Mouse (Mus musculus): ENCODE measurements around the gene Peak1. TPM values are rescaled to one million over a fixed set of nuclear protein-coding genes. Genes with fewer than 3 reads are reported as not detected.

Peak1 gene
- total RNA-seq, 2 experiments from 2014 or later = 10.8 to 18.2 TPM

DNA sequence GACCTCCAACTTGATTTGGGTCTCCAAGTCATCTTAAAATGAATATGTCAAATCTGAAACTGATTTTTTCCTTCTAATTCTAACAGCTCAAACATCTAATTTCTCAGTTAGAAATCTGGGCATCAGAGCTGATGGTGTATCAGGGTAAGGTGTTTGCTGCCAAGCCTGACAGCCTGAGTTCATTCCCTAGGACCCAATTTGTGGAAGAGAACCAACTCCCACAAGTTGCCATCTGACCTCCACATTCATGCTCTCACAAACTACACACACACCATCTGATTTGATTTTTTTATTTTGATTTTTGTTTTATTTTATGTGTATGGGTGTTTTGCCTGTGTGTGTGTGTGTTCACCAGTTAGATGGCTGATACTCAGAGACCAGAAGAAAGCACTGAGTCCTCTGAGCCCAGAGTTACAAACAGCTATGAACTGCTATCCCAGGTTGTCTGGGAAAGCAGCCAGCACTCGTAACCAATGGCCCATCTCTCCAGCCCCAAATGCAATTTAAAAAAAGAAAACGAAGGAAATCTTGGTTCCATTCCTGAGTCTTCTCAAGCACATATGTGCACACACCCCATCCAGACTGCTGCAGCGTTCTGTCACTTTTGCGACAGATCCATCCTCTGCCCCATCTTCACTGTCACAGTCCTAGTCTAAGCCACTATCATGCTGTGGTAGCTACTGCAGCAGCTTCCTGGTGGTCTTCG is 18.1 kb upstream of the Peak1 start:
- DNase-seq = peak; percentile 40
- H3K27ac ChIP-seq = no peak overlapping the region
- H3K4me3 ChIP-seq = no peak overlapping the region
- intact Hi-C loops (cut with DNase I) = no loop called here
- no peak for TF ChIP-seq CTCF (IDR thresholded peaks at IDR 0.05)

DNA sequence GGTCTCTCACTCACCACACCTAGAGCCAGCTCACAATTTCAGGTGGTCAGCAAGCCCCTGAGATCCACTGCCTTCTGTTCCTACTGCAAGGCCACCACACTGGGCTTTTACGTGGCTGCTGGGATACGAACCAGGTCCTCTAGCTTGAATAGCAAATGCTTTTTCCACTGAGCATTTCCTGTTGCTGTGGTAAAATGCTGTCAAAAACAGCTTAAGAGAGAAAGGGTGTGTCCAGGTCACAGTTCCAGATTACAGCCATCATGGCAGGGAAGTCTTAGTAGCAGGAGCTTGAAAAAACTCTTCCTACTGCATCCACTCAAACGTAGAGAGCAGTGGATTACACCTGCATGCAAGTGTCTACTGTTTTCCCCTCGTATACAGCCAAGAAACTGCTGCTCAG is 7.0 kb upstream of the Peak1 start:
- no peak overlapping the region for H3K27ac ChIP-seq
- intact Hi-C loops (cut with DNase I) = loop anchor here (5.0 kb wide), 1 partner anchor 32 kb away; no protein-coding TSS in a partner anchor
- no peak for DNase-seq
- no peak for TF ChIP-seq CTCF (IDR thresholded peaks at IDR 0.05)
- H3K4me3 ChIP-seq = no peak overlapping the region

DNA sequence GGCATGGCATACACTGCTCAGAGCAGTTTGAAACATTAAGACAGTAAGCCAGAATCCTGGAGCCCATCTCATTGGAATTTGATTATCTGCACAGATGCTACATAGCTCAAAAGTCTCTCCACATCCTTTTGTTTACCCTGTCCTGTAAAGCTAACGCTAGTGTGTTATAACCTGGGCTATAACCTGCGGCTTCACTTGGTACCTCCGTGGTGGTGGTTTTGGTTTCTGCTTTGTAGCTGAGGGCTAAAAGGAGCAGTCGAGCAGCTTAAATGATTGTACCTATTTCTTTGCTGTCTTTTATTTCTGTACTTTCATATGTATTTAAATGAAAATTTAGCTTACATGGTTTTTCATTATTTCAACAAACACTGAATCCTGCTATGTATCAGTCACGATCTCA is 4.1 kb upstream of the Peak1 start:
- no peak for TF ChIP-seq CTCF (IDR thresholded peaks at IDR 0.05)

DNA sequence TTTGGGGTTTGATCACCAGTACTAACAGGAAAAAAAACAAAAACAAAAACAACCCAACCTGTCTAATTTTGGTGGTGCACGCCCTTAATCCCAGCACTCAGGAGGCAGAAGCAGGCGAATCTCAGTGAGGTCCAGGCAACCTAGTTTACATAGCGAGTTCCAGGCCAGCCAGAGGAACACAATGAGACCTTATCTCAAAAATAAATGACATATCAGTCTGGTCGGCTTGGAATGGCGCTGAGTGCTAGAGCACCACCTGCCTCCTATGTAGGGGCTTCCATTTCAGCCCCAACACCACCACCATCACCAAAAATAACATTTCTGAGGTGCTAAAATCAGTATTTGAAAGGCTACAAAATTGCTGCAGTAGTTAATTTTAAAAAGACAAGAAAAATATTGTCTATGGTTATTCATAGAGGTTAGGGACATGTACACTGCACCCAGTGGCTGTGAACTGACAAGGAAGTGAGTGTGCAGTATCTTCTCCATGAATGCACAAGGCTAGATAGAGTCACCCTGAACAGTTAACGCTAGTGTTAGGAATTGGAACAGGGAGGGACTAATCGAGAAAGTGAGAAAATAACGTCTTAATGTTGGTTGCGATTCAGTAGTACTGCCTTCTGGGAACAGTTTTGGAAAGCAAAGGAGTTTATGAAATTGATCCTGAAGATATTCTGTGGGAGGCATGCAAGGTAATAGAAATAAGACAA is 3.2 kb upstream of the Peak1 start:
- H3K27ac ChIP-seq = peak overlapping the region; percentile 53
- H3K4me3 ChIP-seq = no peak overlapping the region
- no peak for DNase-seq
- no peak for TF ChIP-seq CTCF (IDR thresholded peaks at IDR 0.05)
- intact Hi-C loops (cut with DNase I) = loop anchor here (5.0 kb wide), 1 partner anchor 36 kb away; no protein-coding TSS in a partner anchor

More for the DNA sequence above, 4.1 kb upstream of the Peak1 start:
- Histone ChIP-seq H3K27ac (peak overlapping the region; percentile 35; the same call in 1 of the 2 replicates), H3K4me3 (no peak overlapping the region)
- intact Hi-C loops (cut with DNase I) = loop anchor here (5.0 kb wide), 1 partner anchor 35 kb away; no protein-coding TSS in a partner anchor
- no peak for DNase-seq

DNA sequence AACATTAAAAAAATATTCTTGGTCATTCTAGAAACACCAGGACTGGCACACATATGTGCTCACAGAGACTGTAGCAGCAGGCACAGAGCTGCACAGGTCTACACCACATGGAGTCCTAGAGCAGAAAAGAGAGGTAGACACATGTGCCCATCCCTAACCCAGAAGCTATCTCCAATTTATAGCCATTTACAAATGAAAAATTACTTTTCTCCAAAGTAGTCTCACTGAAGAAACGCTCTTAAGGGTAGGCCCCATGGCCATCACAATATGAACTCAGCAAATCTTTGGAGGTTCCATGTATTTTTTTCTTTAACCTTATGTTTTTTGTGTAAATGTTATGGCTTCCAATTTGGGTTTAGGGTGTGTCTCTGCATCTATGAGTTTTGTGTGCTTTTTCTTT is 2.4 kb upstream of the Peak1 start:
- no peak for DNase-seq
- intact Hi-C loops (cut with DNase I) = loop anchor here (5.0 kb wide), 1 partner anchor 37 kb away; no protein-coding TSS in a partner anchor

DNA sequence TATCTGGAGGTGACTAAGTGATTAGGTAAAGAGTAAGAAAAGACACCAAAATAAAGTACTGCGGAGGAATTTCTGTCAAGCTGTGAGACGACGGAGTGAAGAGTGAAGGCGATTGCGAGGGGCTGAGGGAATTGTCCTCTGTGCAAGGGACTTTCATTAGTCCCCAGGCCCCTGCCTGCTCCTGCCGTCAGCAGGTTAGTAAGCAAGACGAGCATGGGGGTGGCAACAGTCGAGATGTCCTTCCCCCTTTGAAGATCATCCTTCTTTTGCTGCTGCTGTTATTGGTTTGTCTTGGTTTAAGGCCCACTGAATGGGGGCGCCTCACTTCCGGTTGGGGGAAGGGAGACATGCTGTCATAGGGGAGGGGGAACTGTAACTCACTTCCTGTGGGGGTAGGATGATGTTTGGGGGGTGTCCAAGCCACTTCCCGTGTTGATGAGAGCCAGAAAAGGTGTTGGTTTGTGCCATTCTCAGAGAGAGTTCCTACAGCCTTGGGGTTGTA is 922 bp upstream of the Peak1 start:
- peak; percentile 73 for DNase-seq
- intact Hi-C loops (cut with DNase I) = loop anchor here (2.0 to 5.0 kb wide), 3 partner anchors 134 to 206 kb away; no protein-coding TSS in a partner anchor
- no peak for TF ChIP-seq CTCF (IDR thresholded peaks at IDR 0.05)
- H3K27ac ChIP-seq = peak overlapping the region; percentile 99
- H3K4me3 ChIP-seq = peak overlapping the region; percentile 99

More for the DNA sequence above, 2.4 kb upstream of the Peak1 start:
- no peak for TF ChIP-seq CTCF (IDR thresholded peaks at IDR 0.05)
- Histone ChIP-seq H3K27ac (peak overlapping the region; percentile 99; the same call in 1 of the 2 replicates), H3K4me3 (peak overlapping the region; percentile 99)

DNA sequence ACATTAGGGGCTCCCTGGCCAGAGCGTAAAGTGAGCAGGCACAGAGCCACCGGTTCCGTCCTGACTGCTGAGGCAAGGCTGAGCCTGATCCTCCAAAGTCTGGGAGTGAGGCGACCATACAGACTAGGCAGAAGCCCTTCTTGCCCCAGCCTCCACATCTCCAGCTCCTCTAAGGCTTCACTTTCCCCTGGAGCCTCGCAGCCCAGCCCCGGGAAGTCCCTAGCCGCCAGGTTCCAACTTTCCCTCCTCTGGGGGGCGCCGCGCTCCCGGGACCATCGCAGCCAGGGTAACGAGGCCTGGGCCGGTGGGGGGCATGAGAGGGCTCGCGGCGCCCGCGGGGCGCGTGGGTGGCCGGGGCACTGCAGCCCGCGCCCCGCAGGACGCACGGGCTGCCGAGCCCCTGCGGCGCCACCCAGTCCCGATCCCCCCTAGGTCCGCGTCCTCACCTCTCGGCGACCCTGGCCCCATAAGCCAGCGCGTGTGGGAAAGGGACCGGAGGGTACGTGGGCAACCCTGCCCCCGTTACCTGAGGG is 386 bp downstream of the Peak1 start:
- peak; percentile 89; the same call in 1 of the 2 replicates for TF ChIP-seq CTCF (IDR thresholded peaks at IDR 0.05)
- DNase-seq = peak; percentile 93
- Histone ChIP-seq H3K4me3 (peak overlapping the region; percentile 99), H3K27ac (peak overlapping the region; percentile 99)
- intact Hi-C loops (cut with DNase I) = loop anchor here (1.0 to 5.0 kb wide), 4 partner anchors 89 to 205 kb away; no protein-coding TSS in a partner anchor

DNA sequence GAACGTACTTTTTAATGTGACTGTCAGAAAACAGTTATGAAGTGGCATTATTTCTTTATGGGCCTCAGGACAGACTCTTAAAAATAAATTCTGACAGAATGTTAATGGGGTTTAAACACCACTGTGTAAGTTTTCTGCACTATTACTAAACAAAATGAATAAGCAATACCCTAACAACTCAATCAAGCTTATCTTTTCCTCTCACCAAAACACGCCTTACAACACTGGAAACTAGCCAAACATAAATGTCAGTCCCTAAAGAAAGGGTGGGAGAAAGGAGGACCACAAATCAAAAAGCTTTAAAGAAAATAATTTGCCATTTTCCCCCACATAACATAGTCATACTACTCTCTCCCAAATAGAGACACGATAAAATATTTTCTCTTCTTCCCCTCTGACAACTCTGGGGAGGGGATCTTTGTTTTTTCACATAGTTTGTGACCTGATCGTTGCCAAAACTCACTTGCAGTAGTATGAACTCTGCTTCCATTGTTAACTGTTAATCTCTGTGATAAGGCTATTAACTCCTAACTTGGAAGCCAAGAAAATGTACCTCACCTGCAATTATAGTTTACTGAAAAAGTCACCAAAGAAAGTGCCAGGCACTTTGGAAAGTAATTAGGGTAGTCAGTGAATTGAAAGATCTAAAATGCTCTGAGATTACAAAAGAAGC is 1.8 kb downstream of the Peak1 start:
- TF ChIP-seq CTCF (IDR thresholded peaks at IDR 0.05) = no peak
- Histone ChIP-seq H3K27ac (peak overlapping the region; percentile 99), H3K4me3 (peak overlapping the region; percentile 99)
- intact Hi-C loops (cut with DNase I) = loop anchor here (2.0 to 5.0 kb wide), 3 partner anchors 149 to 204 kb away; no protein-coding TSS in a partner anchor
- DNase-seq = no peak

DNA sequence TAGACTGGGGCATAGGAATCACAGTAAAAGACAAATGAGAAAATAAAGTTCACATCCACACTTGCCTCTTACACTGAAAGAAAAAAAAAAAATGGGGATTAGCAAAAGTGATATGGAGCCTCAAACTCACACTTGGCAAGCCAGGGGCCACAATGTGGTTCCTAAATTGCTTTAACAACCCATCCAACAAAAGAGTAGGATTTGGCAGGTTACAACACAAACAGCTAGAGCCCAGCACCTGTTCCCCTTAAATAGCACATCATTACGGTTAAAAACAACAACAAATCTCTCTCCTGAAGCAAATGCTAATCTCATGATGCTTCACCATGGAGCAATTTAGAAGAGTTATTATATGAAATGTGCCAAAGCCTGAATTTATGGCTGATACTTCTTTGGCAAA is 2.5 kb downstream of the Peak1 start:
- H3K4me3 ChIP-seq = peak overlapping the region; percentile 17
- no peak for DNase-seq
- peak overlapping the region; percentile 99; the same call in 1 of the 2 replicates for H3K27ac ChIP-seq
- intact Hi-C loops (cut with DNase I) = loop anchor here (5.0 kb wide), 2 partner anchors 148 to 203 kb away; no protein-coding TSS in a partner anchor
- no peak for TF ChIP-seq CTCF (IDR thresholded peaks at IDR 0.05)

DNA sequence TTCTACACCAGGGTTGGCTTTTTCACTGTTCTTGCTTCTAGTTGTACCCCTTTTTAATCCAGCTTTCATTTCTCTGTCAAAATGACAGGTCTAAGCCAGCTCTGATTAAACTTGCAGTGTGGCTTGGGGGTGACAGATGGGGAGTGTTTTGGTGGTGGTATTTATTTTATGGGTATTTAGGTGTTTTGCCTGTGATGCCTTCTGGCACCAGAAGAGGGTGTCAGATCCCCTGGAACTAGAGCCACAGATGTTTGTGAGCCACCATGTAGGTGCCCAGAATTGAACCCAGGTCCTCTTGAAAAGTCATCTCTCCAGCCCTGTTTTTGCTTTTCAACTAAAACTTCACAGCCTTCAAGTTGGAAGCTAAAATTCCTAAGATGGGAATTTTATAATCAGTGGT is 3.5 kb downstream of the Peak1 start:
- no peak for DNase-seq
- intact Hi-C loops (cut with DNase I) = loop anchor here (5.0 kb wide), 1 partner anchor 92 kb away; no protein-coding TSS in a partner anchor
- TF ChIP-seq CTCF (IDR thresholded peaks at IDR 0.05) = peak; percentile 23; the same call in 1 of the 2 replicates
- no peak overlapping the region for H3K4me3 ChIP-seq
- no peak overlapping the region for H3K27ac ChIP-seq

DNA sequence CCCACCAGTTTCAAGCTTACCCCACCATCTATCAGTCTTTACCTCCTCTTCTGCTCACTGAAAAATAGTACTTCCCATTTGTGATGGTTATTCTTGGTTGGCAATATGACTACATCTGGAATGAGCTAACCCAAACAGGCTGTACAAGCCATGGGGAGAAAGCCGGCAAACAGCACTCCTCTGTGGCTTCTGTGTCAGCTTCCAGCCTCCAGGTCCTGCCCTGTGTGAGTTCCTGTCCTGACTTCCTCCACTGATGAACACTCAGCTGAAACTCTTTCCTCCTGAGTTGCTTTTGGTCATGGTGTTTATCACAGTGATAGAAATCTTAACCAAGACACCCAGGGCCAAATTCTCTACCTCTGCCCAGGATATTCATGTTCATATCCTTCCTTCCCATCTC is 5.2 kb downstream of the Peak1 start:
- TF ChIP-seq CTCF (IDR thresholded peaks at IDR 0.05) = no peak
- no peak overlapping the region for H3K4me3 ChIP-seq
- H3K27ac ChIP-seq = peak overlapping the region; percentile 20; the same call in 1 of the 2 replicates
- DNase-seq = no peak
- intact Hi-C loops (cut with DNase I) = loop anchor here (5.0 kb wide), 1 partner anchor 90 kb away; no protein-coding TSS in a partner anchor

DNA sequence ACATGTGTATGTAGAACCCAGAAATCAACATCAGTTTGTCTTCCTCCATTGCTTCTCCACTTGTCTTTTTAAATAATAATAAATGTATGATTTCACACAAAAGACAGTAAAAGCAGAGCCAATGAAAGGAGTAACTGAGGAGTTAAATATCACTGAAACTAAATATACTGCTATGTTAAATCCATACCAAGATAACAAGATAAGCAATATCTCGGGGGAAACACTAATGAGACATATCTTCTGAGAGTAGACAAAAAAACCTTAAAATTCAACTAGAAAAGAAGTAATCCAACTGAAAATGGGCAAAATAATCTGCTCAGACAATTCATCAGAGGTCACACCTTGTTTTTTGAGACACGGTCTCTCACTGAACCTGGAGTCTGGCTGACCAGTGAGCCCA is 7.9 kb downstream of the Peak1 start:
- H3K4me3 ChIP-seq = no peak overlapping the region
- intact Hi-C loops (cut with DNase I) = loop anchor here (5.0 kb wide), 1 partner anchor 88 kb away; no protein-coding TSS in a partner anchor
- H3K27ac ChIP-seq = no peak overlapping the region
- no peak for DNase-seq
- no peak for TF ChIP-seq CTCF (IDR thresholded peaks at IDR 0.05)
